Mouse (Mus musculus) midbrain, embryonic 16.5 days (tissue): ENCODE measurements at regions not wholly inside any gene's neighbourhood (a gene's known extent, or its start where the extent isn't known, plus 50 kb on each side); places are given as distances from the start of the nearest gene placed in this dataset.

Source experiments
- ATAC-seq: fragments of 200-750 bp; cut with Nextera tagmentation; 2 replicates; pipeline ENCODE4 v1.8.0; 2017; ENCODE audit warnings: moderate TSS enrichment
- H3K27ac ChIP-seq: fragments of 300-500 bp; sonication (generic); 2 replicates; pipeline ENCODE4 v1.5.1; 2014; ENCODE audit warnings: mild to moderate bottlenecking, low read length, mixed read lengths
- H3K27me3 ChIP-seq: fragments of 300-500 bp; sonication (generic); 2 replicates; pipeline ENCODE4 v1.6.1; 2014; ENCODE audit warnings: low read depth, low read length, mixed read lengths; ENCODE audit not compliant: control insufficient read depth, insufficient read depth
- H3K36me3 ChIP-seq: fragments of 300-500 bp; sonication (generic); 2 replicates; pipeline ENCODE4 v1.6.1; 2014; ENCODE audit warnings: mild to moderate bottlenecking, low read length, moderate library complexity, mixed read lengths; ENCODE audit not compliant: control insufficient read depth, insufficient read depth
- H3K4me1 ChIP-seq: fragments of 300-500 bp; sonication (generic); 2 replicates; pipeline ENCODE4 v1.6.1; 2014; ENCODE audit warnings: mild to moderate bottlenecking, low read length, mixed read lengths; ENCODE audit not compliant: control insufficient read depth, insufficient read depth
- H3K4me2 ChIP-seq: fragments of 300-500 bp; sonication (generic); 2 replicates; pipeline ENCODE4 v1.6.1; 2014; ENCODE audit warnings: mild to moderate bottlenecking, low read length, mixed read lengths
- H3K4me3 ChIP-seq: fragments of 300-500 bp; sonication (generic); 2 replicates; pipeline ENCODE4 v1.5.1; 2014; ENCODE audit warnings: low read depth, mild to moderate bottlenecking, low read length, moderate library complexity, mixed read lengths
- H3K9ac ChIP-seq: fragments of 300-500 bp; sonication (generic); 2 replicates; pipeline ENCODE4 v1.6.1; 2014; ENCODE audit warnings: low read depth, low read length, mixed read lengths
- H3K9me3 ChIP-seq: fragments of 300-500 bp; sonication (generic); replicated peaks from 2 replicates; pipeline ENCODE4 v1.6.1; 2014; ENCODE audit warnings: mild to moderate bottlenecking, low read length, mixed read lengths; ENCODE audit not compliant: control insufficient read depth, poor library complexity, severe bottlenecking
- WGBS: fragments of 180-500 bp; shearing (Covaris S2); extraction: QIAGEN DNeasy Blood & Tissue Kit; methylation state at CpG from one replicate; pipeline ENCODE4 v1.1.7; 2014; 5-methylcytosine and 5-hydroxymethylcytosine counted together

DNA sequence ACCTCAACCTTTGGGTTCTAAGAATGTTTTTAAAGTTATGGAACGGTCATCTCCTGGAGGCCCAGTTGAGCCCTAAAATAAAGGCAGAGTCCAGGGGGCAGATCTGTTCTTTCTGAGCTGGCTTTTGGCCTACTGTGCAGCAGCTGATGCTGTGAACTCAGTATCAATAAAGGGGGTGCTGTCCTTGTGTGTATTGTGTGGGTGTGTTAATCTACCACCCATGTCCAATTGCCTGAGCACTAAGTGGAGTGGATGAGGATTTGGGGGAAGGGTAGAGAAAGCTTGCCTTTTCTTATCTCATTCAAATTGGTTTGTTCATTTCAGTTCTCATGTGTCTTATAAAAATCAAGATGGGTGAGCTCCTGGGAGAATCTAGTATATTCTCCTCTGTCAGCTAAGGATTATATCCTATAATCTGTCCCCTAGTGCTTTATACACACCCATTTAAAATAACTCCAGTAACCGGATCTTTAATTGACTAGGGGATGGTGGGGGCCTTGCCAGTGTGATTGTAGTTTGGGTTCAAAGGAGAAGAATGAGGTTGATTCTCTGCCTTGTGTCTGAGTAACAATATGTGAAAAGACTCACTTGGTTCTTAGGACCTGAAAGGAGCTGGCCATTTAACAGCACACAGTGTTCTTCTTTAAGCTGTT, 703.6 kb downstream of the Tfap2b start:
- no peaks in the 10 kb centered on the region for H3K9me3 ChIP-seq
- no peak overlapping the region for H3K27ac ChIP-seq
- 26% methylated on average over 2 of the region's 2 CpGs for WGBS
- no peak for ATAC-seq
- no peak overlapping the region for H3K9ac ChIP-seq
- no peaks in the 10 kb centered on the region for H3K36me3 ChIP-seq
- H3K4me3 ChIP-seq, result no peak overlapping the region
- H3K4me1 ChIP-seq, result no peaks in the 10 kb centered on the region
- no peaks in the 10 kb centered on the region for H3K27me3 ChIP-seq
- no peak overlapping the region for H3K4me2 ChIP-seq

DNA sequence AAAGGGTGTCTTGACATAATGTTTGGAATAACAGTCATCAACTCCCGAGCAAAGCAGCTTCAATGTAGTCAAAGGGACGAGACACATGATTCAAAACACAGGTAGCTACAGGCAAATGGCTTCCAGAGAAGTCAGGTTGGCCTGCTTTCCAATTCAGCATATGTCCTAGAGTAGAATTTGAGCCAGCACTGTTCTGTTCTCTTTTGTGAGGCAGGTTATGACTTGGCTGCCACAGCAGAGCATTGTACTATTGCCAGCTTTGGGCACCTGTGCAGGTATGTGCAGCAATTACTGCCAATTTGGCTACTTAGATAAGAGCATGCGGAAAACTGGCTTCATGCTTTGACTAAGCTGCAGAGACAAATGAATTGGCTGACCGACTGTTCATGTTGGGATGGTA, 699.1 kb downstream of the Pkhd1 start:
- no peaks in the 10 kb centered on the region for H3K9me3 ChIP-seq
- WGBS, result 89% methylated on average over 4 of the region's 4 CpGs
- no peaks in the 10 kb centered on the region for H3K4me1 ChIP-seq
- H3K27me3 ChIP-seq, result no peaks in the 10 kb centered on the region
- H3K27ac ChIP-seq, result no peak overlapping the region
- no peak overlapping the region for H3K9ac ChIP-seq
- H3K4me3 ChIP-seq, result no peak overlapping the region
- ATAC-seq, result no peak
- no peak overlapping the region for H3K4me2 ChIP-seq
- no peaks in the 10 kb centered on the region for H3K36me3 ChIP-seq

DNA sequence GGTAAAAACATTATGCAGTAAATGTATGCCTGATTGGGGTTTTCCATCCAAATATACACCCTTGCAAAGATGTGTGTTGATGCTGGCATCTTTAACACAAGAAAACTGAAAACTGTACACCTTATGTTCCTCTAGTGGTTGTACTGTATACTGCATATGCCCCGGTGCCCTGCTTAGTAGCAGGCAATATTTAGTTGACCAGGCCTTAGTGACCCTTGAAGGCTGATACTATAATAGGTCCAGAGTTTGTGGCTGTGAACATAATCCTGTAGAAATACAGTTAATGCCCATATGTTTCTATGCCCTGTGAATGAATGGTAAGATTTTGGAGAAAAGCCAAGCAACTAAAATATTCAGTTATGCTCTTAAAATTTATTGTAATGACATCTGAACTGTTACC, 690.7 kb downstream of the Pkhd1 start:
- 73% methylated on average over 1 of the region's 1 CpGs for WGBS
- Histone ChIP-seq H3K36me3 (no peaks in the 10 kb centered on the region), H3K9ac (no peak overlapping the region), H3K27me3 (no peaks in the 10 kb centered on the region; the same call in 1 of the 2 replicates), H3K27ac (no peak overlapping the region), H3K4me3 (no peak overlapping the region), H3K4me2 (no peak overlapping the region), H3K9me3 (no peaks in the 10 kb centered on the region), H3K4me1 (no peaks in the 10 kb centered on the region)
- no peak for ATAC-seq

DNA sequence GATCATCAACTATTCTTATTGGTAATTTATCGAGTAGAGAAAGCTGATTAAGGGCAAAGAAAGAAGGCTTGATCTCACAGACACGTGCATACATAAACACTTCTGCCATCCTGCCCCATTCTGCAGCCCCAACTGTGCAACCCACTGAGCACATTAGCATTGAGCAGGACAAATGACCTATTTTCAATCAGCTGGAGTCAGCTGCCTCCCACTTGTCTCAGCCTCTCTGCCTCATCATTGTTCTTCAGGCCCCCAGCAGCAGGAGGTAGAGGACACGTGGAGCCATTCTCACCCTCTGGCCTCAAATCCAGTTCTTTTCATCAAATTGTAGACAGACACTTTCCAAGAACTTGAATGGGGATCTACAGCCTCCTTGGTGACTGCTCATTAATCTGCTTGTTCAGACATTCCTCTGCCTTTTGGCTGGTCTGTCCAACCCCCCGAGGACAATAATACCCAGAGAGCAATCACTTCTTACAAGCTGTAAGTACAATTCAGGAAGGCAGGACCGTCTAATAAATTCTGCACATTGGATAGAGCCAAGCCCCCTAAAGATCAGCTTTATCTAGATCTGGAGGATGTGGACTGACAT, 690.0 kb downstream of the Pkhd1 start:
- no peaks in the 10 kb centered on the region for H3K36me3 ChIP-seq
- no peak overlapping the region for H3K4me3 ChIP-seq
- H3K9me3 ChIP-seq, result no peaks in the 10 kb centered on the region
- no peaks in the 10 kb centered on the region for H3K4me1 ChIP-seq
- no peak overlapping the region for H3K9ac ChIP-seq
- no peak overlapping the region for H3K27ac ChIP-seq
- ATAC-seq, result 0 out of 2 replicates have a peak, but pooled peaks have one; percentile 42
- H3K27me3 ChIP-seq, result no peaks in the 10 kb centered on the region; the same call in 1 of the 2 replicates
- 6% methylated on average over 5 of the region's 5 CpGs for WGBS
- H3K4me2 ChIP-seq, result no peak overlapping the region

DNA sequence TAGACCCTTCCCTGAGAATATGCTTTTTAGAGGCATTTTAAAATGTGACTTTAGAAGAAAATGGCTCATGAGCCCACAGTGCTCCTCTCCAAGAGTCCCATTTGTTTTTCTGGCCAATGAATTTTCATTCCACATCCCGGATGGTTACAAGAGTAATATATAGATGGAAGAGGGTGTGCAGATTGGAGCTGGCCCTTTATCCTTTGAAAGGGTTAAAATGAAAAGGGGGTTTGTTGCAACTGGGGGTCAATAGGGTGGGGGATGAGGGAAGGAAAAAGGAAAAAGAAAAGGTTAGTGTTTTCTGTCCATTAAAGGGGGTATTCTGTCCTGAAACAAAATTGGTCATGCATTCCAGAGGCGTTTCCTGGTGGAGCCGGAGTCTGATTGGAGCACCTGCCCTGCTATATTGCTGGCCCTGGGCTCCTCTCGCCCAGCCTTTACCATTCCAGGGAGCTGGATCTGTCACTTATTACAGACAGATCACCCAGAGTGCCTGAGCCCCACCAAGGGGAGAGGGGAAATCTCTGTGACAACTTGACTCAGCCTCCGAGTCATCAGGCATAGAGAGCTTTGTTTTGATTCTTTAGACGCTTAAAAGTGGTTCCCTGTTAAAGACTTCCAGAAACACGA, 666.7 kb downstream of the Pkhd1 start:
- H3K4me3 ChIP-seq, result no peak overlapping the region
- H3K27ac ChIP-seq, result no peak overlapping the region
- H3K9ac ChIP-seq, result no peak overlapping the region
- WGBS, result 12% methylated on average over 7 of the region's 7 CpGs
- H3K9me3 ChIP-seq, result no peaks in the 10 kb centered on the region
- peak; percentile 70 for ATAC-seq
- H3K36me3 ChIP-seq, result no peaks in the 10 kb centered on the region
- H3K4me1 ChIP-seq, result 0 out of 2 replicates have a peak, but pooled peaks cover 2% of the 10 kb centered on the region
- peak overlapping the region; percentile 42 for H3K4me2 ChIP-seq
- no peaks in the 10 kb centered on the region for H3K27me3 ChIP-seq

DNA sequence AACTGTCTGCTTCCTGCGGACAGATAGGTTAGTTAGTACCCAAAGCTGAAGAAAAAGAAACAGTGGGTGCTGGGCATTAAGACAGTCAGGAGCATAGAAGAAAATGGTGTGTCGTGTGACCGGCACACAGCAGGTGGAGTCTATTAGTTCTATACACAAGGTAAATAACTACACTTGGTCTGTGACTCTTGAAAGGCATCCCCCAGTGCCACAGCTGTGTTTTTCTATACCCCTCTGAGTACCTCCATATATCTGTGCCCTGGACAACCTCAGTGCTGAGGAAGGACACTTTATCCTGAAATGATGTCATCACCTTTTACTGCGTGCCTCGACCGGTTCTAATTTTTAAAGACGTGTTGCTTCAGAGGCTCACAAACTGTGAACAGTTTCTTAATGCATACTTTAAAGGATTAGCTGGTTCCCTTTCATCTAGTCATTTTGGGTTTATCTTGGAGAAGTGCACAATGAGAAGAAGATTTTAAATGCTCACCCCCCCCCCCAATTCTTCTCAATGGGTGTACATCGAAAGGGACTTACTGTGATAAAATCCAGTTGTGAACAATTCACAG, 666.1 kb downstream of the Pkhd1 start:
- 12% methylated on average over 8 of the region's 8 CpGs for WGBS
- Histone ChIP-seq H3K27me3 (no peaks in the 10 kb centered on the region), H3K9ac (no peak overlapping the region), H3K4me3 (no peak overlapping the region), H3K27ac (no peak overlapping the region), H3K36me3 (no peaks in the 10 kb centered on the region), H3K4me1 (0 out of 2 replicates have a peak, but pooled peaks cover 2% of the 10 kb centered on the region), H3K4me2 (peak overlapping the region; percentile 42), H3K9me3 (no peaks in the 10 kb centered on the region)
- peak; percentile 45; the same call in 1 of the 2 replicates for ATAC-seq

DNA sequence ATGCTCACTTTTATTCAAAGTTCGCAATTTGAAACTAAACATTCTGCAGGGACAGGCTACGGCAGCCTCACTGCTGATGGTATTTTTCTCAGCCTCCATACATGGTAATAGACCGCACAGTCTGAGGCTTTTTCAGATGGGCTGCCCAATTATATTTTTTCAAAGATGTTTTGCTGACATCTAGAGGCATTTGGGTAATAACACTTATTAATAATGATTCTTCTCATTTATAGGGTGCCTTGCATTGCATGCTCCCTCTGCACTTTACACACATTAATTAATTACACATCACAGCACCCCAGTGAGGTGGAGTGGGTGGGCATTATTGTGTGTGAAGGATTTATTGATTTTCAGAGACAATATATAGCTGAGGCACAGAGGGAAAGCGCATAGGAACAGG, 644.5 kb downstream of the Pkhd1 start:
- no peak overlapping the region for H3K9ac ChIP-seq
- H3K27me3 ChIP-seq, result peaks cover 2% of the 10 kb centered on the region; the same call in 1 of the 2 replicates
- H3K4me2 ChIP-seq, result no peak overlapping the region
- ATAC-seq, result peak; percentile 94
- H3K4me3 ChIP-seq, result no peak overlapping the region
- no peak overlapping the region for H3K27ac ChIP-seq
- no peaks in the 10 kb centered on the region for H3K36me3 ChIP-seq
- WGBS, result 32% methylated on average over 4 of the region's 4 CpGs
- no peaks in the 10 kb centered on the region for H3K9me3 ChIP-seq
- no peaks in the 10 kb centered on the region for H3K4me1 ChIP-seq

DNA sequence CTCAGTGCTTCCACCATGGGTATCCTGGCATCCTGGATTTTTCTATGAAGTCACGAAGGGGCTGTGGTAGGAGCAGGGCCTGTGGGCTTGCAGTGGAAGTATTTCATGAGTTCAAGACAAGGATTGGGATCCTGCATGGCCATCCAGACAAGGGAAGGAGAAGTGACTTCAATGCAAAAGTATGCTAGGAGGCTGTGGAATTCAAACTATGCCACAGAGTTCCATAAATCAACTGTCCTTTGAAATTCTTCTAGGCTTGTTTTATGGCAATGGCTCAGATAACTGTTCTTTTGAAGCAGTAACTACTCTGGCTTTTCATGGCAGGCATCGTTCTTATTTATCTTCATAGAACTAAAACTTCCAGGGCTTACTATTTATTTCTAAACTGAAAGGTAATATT, 643.9 kb downstream of the Pkhd1 start:
- Histone ChIP-seq H3K4me2 (no peak overlapping the region), H3K4me1 (no peaks in the 10 kb centered on the region), H3K4me3 (no peak overlapping the region), H3K36me3 (no peaks in the 10 kb centered on the region), H3K9me3 (no peaks in the 10 kb centered on the region), H3K27me3 (peaks cover 2% of the 10 kb centered on the region; the same call in 1 of the 2 replicates), H3K27ac (no peak overlapping the region), H3K9ac (no peak overlapping the region)
- ATAC-seq, result no peak
- WGBS, result 65% methylated on average over 2 of the region's 2 CpGs

DNA sequence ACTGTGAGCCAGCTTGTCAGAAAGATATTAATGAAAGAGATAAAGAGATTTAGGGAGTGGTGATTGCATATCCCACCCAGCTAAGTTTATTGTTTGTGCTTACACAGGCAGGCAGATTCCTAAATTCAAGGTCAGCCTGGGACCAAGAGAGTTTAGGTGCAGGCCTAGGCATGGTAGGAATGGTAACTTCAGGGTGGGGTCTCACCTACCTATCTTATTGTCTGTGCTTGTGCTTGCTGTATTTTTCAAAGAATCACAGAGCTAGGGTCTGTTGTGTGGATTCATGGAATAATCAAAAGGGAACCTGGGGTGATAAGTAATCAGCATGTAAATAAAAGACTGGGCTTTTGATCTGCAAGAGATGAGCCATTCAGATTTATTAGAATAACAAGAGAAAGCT, 642.4 kb downstream of the Pkhd1 start:
- peaks cover 2% of the 10 kb centered on the region; the same call in 1 of the 2 replicates for H3K27me3 ChIP-seq
- no peak overlapping the region for H3K4me2 ChIP-seq
- no peaks in the 10 kb centered on the region for H3K9me3 ChIP-seq
- H3K4me1 ChIP-seq, result no peaks in the 10 kb centered on the region
- no peak overlapping the region for H3K4me3 ChIP-seq
- H3K27ac ChIP-seq, result no peak overlapping the region
- no peak for ATAC-seq
- no peaks in the 10 kb centered on the region for H3K36me3 ChIP-seq
- H3K9ac ChIP-seq, result no peak overlapping the region
